Mouse (Mus musculus) hindbrain, embryonic 10.5 days (tissue): ENCODE results near the gene Ttll8. TPM values are rescaled to one million over a fixed set of nuclear protein-coding genes. Genes with fewer than 3 reads are reported as not detected.

Experiments
- DNase-seq: peaks from one replicate; pipeline ENCODE4 v3.0.0-alpha.2; 2017; ENCODE audit warnings: low spot score
- H3K27ac ChIP-seq: fragments of 300-500 bp; sonication (generic); 2 replicates; pipeline ENCODE4 v1.5.1; 2016; ENCODE audit warnings: mild to moderate bottlenecking, moderate library complexity
- H3K27me3 ChIP-seq: fragments of 300-500 bp; sonication (generic); 2 replicates; pipeline ENCODE4 v1.6.1; 2016; ENCODE audit warnings: mild to moderate bottlenecking; ENCODE audit not compliant: poor library complexity, insufficient read depth, severe bottlenecking
- H3K36me3 ChIP-seq: fragments of 300-500 bp; sonication (generic); 2 replicates; pipeline ENCODE4 v1.6.1; 2016; ENCODE audit warnings: mild to moderate bottlenecking, moderate library complexity
- H3K4me1 ChIP-seq: fragments of 300-500 bp; sonication (generic); replicated peaks from 2 replicates; pipeline ENCODE4 v1.6.1; 2016; ENCODE audit warnings: mild to moderate bottlenecking
- H3K4me3 ChIP-seq: fragments of 300-500 bp; sonication (generic); 2 replicates; pipeline ENCODE4 v1.5.1; 2016; ENCODE audit warnings: mild to moderate bottlenecking, moderate library complexity
- H3K9me3 ChIP-seq: fragments of 300-500 bp; sonication (generic); 2 replicates; pipeline ENCODE4 v1.6.1; 2016; ENCODE audit warnings: mild to moderate bottlenecking, moderate library complexity
- WGBS: fragments of 180-500 bp; shearing (Covaris S2); methylation state at CpG from one replicate; pipeline ENCODE4 v1.1.7; 2016; 5-methylcytosine and 5-hydroxymethylcytosine counted together
- polyA plus RNA-seq: library from polyadenylated mRNA; unstranded; fragments of >200 nt; fragmentation: Nextera tagmentation; extraction: Ambion mirVana; gene quantifications from 2 replicates; pipeline ENCODE4 v1.2.1, GENCODE M21; 2016

The Ttll8 gene
- polyA plus RNA-seq, 1 experiment from 2014 or later = 0.08 TPM

DNA sequence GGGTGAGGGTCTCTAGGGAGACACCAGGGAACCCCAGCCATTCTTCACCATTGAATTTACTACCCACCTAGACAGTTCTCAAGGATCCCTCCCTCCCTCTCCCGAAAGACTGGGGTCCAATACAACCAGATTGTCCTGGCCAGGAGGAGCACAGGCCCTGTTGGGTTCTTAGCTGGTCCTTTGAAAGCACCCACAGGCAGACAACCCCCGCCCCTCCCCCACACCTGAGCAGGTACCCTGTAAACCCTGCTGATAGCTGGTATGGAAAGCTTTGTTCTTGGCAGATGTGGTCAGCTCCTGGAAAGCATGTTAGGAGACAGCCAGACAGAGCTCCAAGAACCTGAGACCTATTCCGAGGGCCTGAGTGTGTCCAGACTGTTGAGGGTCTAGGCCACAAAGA, 93.4 kb downstream of the Ttll8 start:
- H3K4me1 ChIP-seq = peaks cover 53% of the 10 kb centered on the region
- 0 out of 2 replicates have a peak overlapping the region, but pooled peaks have one; percentile 82 for H3K4me3 ChIP-seq
- peaks cover 5% of the 10 kb centered on the region; the same call in 1 of the 2 replicates for H3K27me3 ChIP-seq
- no peak overlapping the region for H3K27ac ChIP-seq
- H3K36me3 ChIP-seq = peaks cover 18% of the 10 kb centered on the region
- H3K9me3 ChIP-seq = no peaks in the 10 kb centered on the region
- 87% methylated on average over 3 of the region's 3 CpGs for WGBS
- DNase-seq = no peak

DNA sequence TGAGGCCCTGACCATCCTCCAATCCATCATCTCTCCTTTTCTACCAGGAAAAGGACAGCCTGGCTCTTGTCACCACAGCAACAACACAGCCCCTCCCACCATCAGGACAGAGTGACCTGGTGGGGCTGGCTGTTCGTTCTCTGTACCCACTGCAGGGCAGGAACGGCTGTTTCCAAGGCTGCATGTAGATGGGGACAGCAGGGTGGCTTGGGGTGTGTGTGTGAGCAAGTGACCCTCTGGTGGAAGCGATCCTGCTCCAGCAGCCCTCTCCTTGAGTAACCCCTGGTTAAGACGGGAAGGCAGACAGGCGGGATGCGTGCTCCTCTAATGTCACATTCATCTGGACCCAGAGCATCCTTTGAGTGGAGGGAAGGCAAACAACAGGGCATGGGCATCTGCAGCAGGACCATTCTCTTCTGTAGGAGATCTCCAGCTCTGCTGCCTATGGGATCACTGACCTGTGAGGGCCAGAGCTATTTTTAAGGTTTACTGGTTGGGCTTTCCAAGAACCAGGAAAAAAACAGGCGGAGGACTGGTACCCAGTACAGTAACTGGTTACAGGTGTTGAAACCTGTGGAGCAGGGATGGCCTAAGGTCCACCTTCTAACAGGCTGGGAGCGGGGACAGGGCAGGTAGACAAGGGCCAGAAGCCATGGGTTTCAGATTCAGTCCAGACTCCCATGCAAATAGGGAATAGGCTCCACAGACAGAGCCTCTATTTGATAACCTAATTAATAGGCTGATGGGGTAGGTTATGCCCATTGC, 94.8 kb downstream of the Ttll8 start:
- 71% methylated on average over 8 of the region's 8 CpGs for WGBS

GRCm38 (mm10) chr15:88858707-88859106, 95.5 kb downstream of the Ttll8 start:
- DNase-seq = no peak
- WGBS = 85% methylated on average over 2 of the region's 2 CpGs
- no peak overlapping the region for H3K4me3 ChIP-seq
- H3K36me3 ChIP-seq = no peaks in the 10 kb centered on the region
- H3K27me3 ChIP-seq = peaks cover 5% of the 10 kb centered on the region; the same call in 1 of the 2 replicates
- H3K4me1 ChIP-seq = peaks cover 51% of the 10 kb centered on the region
- H3K9me3 ChIP-seq = no peaks in the 10 kb centered on the region
- no peak overlapping the region; the same call in 1 of the 2 replicates for H3K27ac ChIP-seq

More for the DNA sequence above, 94.8 kb downstream of the Ttll8 start:
- Histone ChIP-seq H3K4me1 (peaks cover 53% of the 10 kb centered on the region), H3K36me3 (peaks cover 4% of the 10 kb centered on the region), H3K27me3 (peaks cover 5% of the 10 kb centered on the region; the same call in 1 of the 2 replicates), H3K9me3 (no peaks in the 10 kb centered on the region), H3K4me3 (no peak overlapping the region), H3K27ac (no peak overlapping the region)
- DNase-seq = no peak

DNA sequence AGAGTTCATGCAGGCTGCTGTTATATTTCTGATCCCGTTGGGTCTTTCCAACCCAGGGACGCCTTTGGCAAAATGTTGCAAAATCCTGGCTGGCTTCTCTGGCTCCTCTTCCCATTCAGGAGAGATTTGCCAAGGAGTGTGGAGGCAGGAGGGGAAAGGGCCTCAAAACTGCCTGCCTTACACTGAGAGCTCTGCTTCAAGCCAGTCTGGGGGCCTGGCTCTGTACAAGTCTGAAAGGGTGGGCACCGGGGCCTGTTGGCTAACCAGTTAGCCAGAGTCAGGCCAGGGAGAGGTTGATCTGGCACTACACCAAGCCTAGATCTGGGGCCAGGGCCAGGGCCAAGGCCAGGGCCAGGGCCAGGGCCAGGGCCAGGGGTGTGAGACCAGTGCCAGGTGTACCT, 96.1 kb downstream of the Ttll8 start:
- peaks cover 5% of the 10 kb centered on the region; the same call in 1 of the 2 replicates for H3K27me3 ChIP-seq

DNA sequence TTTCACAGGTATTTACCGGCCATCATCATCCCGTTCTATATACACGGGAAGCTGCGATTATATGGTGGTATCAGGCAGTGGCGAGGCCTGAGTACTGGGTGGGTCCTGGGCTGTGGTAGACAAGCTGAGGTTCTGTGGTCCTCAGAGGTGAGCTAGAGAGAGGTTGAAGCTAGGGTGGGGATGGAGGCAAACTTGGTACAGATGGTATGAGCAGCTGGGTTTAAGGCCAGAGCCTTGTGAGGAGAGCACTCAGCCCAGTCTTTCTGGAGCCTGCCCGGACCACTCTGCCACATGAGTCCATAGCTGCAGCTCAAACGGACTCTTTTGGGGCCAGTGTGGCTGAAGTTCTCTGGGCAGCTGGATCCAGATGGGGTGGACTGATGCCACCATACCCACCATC, 96.9 kb downstream of the Ttll8 start:
- peaks cover 40% of the 10 kb centered on the region for H3K4me1 ChIP-seq
- no peaks in the 10 kb centered on the region for H3K36me3 ChIP-seq
- no peak for DNase-seq
- no peaks in the 10 kb centered on the region for H3K9me3 ChIP-seq
- peaks cover 5% of the 10 kb centered on the region; the same call in 1 of the 2 replicates for H3K27me3 ChIP-seq
- no peak overlapping the region for H3K4me3 ChIP-seq
- no peak overlapping the region for H3K27ac ChIP-seq
- 95% methylated on average over 7 of the region's 7 CpGs for WGBS

More for the DNA sequence above, 96.1 kb downstream of the Ttll8 start:
- Histone ChIP-seq H3K27ac (peak overlapping the region; percentile 25; the same call in 1 of the 2 replicates), H3K4me1 (peaks cover 45% of the 10 kb centered on the region), H3K4me3 (no peak overlapping the region), H3K9me3 (no peaks in the 10 kb centered on the region), H3K36me3 (no peaks in the 10 kb centered on the region)
- no peak for DNase-seq
- WGBS = 87% methylated on average over 3 of the region's 3 CpGs

DNA sequence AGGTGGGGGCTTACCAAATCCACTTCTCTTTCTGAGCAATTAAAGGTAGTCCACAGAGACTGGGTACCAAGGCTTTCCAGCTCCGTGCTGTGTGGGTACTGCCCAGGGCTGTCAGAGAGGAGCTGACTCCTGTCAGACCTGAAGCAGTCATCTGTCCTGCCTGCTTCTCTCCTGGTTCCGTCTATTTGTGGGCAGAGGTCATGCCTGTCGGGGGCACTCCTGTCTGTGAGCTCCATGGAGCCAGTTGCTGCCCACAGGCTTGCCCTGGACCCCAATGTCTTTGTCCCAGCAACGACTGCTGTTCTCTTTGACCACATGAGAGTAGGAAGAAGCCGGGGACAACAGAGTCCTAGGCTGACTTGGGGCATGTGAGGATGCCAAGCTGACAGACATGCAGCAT, 97.6 kb downstream of the Ttll8 start:
- no peaks in the 10 kb centered on the region for H3K36me3 ChIP-seq
- DNase-seq = no peak
- H3K4me1 ChIP-seq = peaks cover 44% of the 10 kb centered on the region
- peaks cover 5% of the 10 kb centered on the region; the same call in 1 of the 2 replicates for H3K27me3 ChIP-seq
- no peak overlapping the region for H3K27ac ChIP-seq
- 82% methylated on average over 5 of the region's 5 CpGs for WGBS
- no peak overlapping the region for H3K4me3 ChIP-seq
- no peaks in the 10 kb centered on the region for H3K9me3 ChIP-seq

GRCm38 (mm10) chr15:88855896-88856417, 98.3 kb downstream of the Ttll8 start:
- 76% methylated on average over 6 of the region's 6 CpGs for WGBS
- no peak for DNase-seq
- peaks cover 44% of the 10 kb centered on the region for H3K4me1 ChIP-seq
- no peaks in the 10 kb centered on the region for H3K36me3 ChIP-seq
- no peak overlapping the region for H3K4me3 ChIP-seq
- peak overlapping the region; percentile 70 for H3K27ac ChIP-seq
- H3K27me3 ChIP-seq = peaks cover 3% of the 10 kb centered on the region; the same call in 1 of the 2 replicates
- H3K9me3 ChIP-seq = no peaks in the 10 kb centered on the region

GRCm38 (mm10) chr15:88854969-88855830, 99.0 kb downstream of the Ttll8 start:
- peaks cover 52% of the 10 kb centered on the region for H3K4me1 ChIP-seq
- H3K9me3 ChIP-seq = no peaks in the 10 kb centered on the region
- H3K27ac ChIP-seq = peak overlapping the region; percentile 70
- no peak overlapping the region for H3K4me3 ChIP-seq
- no peak for DNase-seq
- no peaks in the 10 kb centered on the region for H3K27me3 ChIP-seq
- 73% methylated on average over 15 of the region's 15 CpGs for WGBS
- H3K36me3 ChIP-seq = no peaks in the 10 kb centered on the region

- Histone ChIP-seq H3K9me3 (no peaks in the 10 kb centered on the region), H3K36me3 (no peaks in the 10 kb centered on the region), H3K4me1 (peaks cover 55% of the 10 kb centered on the region), H3K4me3 (no peak overlapping the region), H3K27me3 (no peaks in the 10 kb centered on the region), H3K27ac (peak overlapping the region; percentile 70)
- DNase-seq = no peak
- 65% methylated on average over 6 of the region's 6 CpGs for WGBS
Observed at GRCm38 (mm10) chr15:88854119-88854968, 99.9 kb downstream of the Ttll8 start.

GRCm38 (mm10) chr15:88853106-88853505, 101.1 kb downstream of the Ttll8 start:
- Histone ChIP-seq H3K27me3 (no peaks in the 10 kb centered on the region), H3K36me3 (no peaks in the 10 kb centered on the region), H3K27ac (no peak overlapping the region), H3K9me3 (no peaks in the 10 kb centered on the region), H3K4me3 (no peak overlapping the region), H3K4me1 (peaks cover 46% of the 10 kb centered on the region)
- DNase-seq = no peak
- 92% methylated on average over 9 of the region's 9 CpGs for WGBS

DNA sequence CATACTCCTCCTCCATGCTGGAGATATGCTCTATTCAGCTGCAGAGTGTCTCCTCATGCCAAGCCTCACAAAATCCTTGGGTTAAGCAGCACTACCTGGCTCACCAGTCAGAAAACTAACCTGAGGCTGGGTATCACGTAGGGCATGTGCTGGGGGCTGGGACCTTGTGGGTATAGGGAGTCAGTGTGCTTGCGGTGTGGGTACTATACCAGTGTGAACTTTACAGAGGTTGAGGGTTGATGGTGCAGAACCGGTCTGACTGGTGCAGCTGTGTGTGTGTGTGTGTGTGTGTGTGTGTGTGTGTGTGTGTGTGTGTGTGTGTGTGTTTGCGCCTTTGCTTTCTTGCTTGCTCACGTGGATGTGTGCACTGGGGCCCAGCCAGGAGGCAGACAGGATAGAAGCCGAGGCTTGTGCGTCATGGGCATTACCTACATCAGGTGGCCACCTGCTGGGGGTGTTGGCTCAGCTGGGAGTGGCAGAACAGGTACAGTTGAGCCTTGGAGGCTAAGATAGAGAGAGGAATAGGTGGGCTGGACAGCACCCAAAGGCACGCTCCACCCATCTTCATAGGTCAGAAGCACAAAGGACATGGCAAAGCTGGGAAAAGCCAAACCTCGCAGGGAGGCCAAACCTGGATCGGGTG, 102.6 kb downstream of the Ttll8 start:
- H3K4me1 ChIP-seq = peaks cover 45% of the 10 kb centered on the region
- H3K27ac ChIP-seq = peak overlapping the region; percentile 56; the same call in 1 of the 2 replicates
- no peak for DNase-seq

More for the DNA sequence above, 102.6 kb downstream of the Ttll8 start:
- no peaks in the 10 kb centered on the region for H3K36me3 ChIP-seq
- no peaks in the 10 kb centered on the region for H3K27me3 ChIP-seq
- WGBS = 81% methylated on average over 10 of the region's 10 CpGs
- H3K4me3 ChIP-seq = no peak overlapping the region
- H3K9me3 ChIP-seq = no peaks in the 10 kb centered on the region
